Mouse (Mus musculus): ENCODE measurements around the gene Olfr801. TPM values are rescaled to one million over a fixed set of nuclear protein-coding genes. Genes with fewer than 3 reads are reported as not detected.

The Olfr801 gene
- polyA plus RNA-seq (2015; fragmentation: Illumina TruSeq; extraction: RNeasy Lipid Tissue Mini Kit (QIAGEN cat#74804); ENCODE audit: low read depth, low replicate concordance) = not detected

DNA sequence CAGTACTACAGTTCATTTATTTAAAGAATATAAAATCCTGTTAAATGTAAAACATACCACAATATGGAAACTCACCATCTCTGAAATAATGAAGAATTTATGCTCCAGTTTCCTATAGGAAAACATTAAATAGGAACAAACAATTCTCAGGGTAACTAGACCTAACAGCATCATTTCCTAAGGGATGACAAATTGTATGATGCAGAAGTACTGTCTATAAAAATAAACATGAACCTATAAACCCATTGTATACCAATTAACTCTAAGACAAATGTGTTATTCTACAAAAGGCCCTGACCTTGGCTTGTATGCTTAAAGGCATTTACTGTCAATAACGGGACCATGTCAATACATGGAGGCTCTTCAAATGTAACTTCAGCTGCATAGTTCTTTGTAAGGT, at the start of gene Olfr801:
TSS of gene Olfr801 (minus strand) at position 101 of the 400 bp plus-strand sequence.

GRCm38 (mm10) chr10:129702910-129703309, 29.2 kb upstream of the Olfr801 start, which contains the start of gene Olfr804:
Gene Olfr804, plus strand, starts transcription at chr10:129703210.

GRCm38 (mm10) chr10:129694186-129694585, 20.5 kb upstream of the Olfr801 start, which contains the start of gene Olfr803:
Gene Olfr803, minus strand, starts transcription at chr10:129694286.

GRCm38 (mm10) chr10:129688069-129688468, 14.4 kb upstream of the Olfr801 start, which contains the start of gene Olfr802:
Gene Olfr802, minus strand, starts transcription at chr10:129688169.

GRCm38 (mm10) chr10:129657394-129657793, 16.3 kb downstream of the Olfr801 start, which contains the start of gene Olfr800:
Gene Olfr800, plus strand, starts transcription at chr10:129657694.

DNA sequence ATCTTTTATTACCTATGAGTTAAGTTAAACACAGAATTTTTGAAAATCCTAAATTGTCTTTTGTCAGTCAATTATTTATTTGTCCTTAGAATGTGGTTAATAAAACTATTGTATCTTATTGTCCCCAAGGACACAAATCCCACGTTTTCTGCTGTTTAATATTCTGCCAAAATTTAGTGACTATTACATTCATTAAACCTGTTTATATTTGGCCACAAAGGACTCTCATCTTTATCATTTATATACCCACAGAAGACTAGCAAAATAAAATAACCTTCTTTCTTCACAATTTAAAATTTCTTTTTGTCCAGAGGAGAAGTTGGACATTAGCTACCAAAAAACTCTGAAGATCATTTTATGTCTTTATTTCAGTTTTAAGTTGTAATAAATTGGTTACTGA, 36.5 kb downstream of the Olfr801 start, which contains the start of gene Olfr799:
TSS of gene Olfr799 (plus strand) at position 301 of the 400 bp plus-strand sequence.

DNA sequence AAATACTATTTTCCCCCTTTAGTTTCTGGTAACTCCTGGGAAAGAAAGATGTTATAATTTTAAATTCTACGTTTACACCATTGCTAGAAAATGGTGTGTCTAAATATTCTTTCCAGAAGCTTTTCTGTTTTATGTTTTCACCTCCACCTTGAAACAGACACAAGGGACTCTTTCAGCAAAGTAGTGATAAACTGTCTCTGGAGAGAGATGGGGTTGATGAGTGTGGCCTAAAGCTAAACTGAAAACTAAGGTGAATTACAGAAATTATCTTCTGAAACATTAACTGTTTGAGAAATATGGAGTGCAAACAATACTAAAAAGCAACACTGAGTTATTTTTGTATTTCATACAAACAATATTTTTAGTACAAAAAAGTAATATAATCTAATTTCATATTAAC, 45.8 kb downstream of the Olfr801 start, which contains the start of gene Olfr798:
TSS of gene Olfr798 (minus strand) at position 101 of the 400 bp plus-strand sequence.

Other genes with a start within 250 kb of the Olfr801 start
- not detected for gene Olfr786, start 246.6 kb downstream of the Olfr801 start, polyA plus RNA-seq (2015; fragmentation: Illumina TruSeq; extraction: RNeasy Lipid Tissue Mini Kit (QIAGEN cat#74804); ENCODE audit: low read depth, low replicate concordance)
- gene Olfr787, start 212.0 kb downstream of the Olfr801 start, polyA plus RNA-seq (2015; fragmentation: Illumina TruSeq; extraction: RNeasy Lipid Tissue Mini Kit (QIAGEN cat#74804); ENCODE audit: low read depth, low replicate concordance) = not detected
- not detected for gene Olfr788, start 202.9 kb downstream of the Olfr801 start, polyA plus RNA-seq (2015; fragmentation: Illumina TruSeq; extraction: RNeasy Lipid Tissue Mini Kit (QIAGEN cat#74804); ENCODE audit: low read depth, low replicate concordance)
- gene Olfr789, start 189.1 kb downstream of the Olfr801 start, polyA plus RNA-seq (2015; fragmentation: Illumina TruSeq; extraction: RNeasy Lipid Tissue Mini Kit (QIAGEN cat#74804); ENCODE audit: low read depth, low replicate concordance) = not detected
- gene Olfr790, start 175.4 kb downstream of the Olfr801 start, polyA plus RNA-seq (2015; fragmentation: Illumina TruSeq; extraction: RNeasy Lipid Tissue Mini Kit (QIAGEN cat#74804); ENCODE audit: low read depth, low replicate concordance) = not detected
- gene Olfr791, start 152.1 kb downstream of the Olfr801 start, polyA plus RNA-seq (2015; fragmentation: Illumina TruSeq; extraction: RNeasy Lipid Tissue Mini Kit (QIAGEN cat#74804); ENCODE audit: low read depth, low replicate concordance) = not detected
- gene Olfr792, start 134.7 kb downstream of the Olfr801 start, polyA plus RNA-seq (2015; fragmentation: Illumina TruSeq; extraction: RNeasy Lipid Tissue Mini Kit (QIAGEN cat#74804); ENCODE audit: low read depth, low replicate concordance) = not detected
- not detected for gene Olfr794, start 106.2 kb downstream of the Olfr801 start, polyA plus RNA-seq (2015; fragmentation: Illumina TruSeq; extraction: RNeasy Lipid Tissue Mini Kit (QIAGEN cat#74804); ENCODE audit: low read depth, low replicate concordance)
- not detected for gene Olfr796, start 61.3 kb downstream of the Olfr801 start, polyA plus RNA-seq (2015; fragmentation: Illumina TruSeq; extraction: RNeasy Lipid Tissue Mini Kit (QIAGEN cat#74804); ENCODE audit: low read depth, low replicate concordance)
- gene Olfr798, start 45.9 kb downstream of the Olfr801 start, polyA plus RNA-seq (2015; fragmentation: Illumina TruSeq; extraction: RNeasy Lipid Tissue Mini Kit (QIAGEN cat#74804); ENCODE audit: low read depth, low replicate concordance) = not detected
- gene Olfr799, start 36.4 kb downstream of the Olfr801 start, polyA plus RNA-seq (2015; fragmentation: Illumina TruSeq; extraction: RNeasy Lipid Tissue Mini Kit (QIAGEN cat#74804); ENCODE audit: low read depth, low replicate concordance) = not detected
- not detected for gene Olfr800, start 16.2 kb downstream of the Olfr801 start, polyA plus RNA-seq (2015; fragmentation: Illumina TruSeq; extraction: RNeasy Lipid Tissue Mini Kit (QIAGEN cat#74804); ENCODE audit: low read depth, low replicate concordance)
- not detected for gene Olfr802, start 14.3 kb upstream of the Olfr801 start, polyA plus RNA-seq (2015; fragmentation: Illumina TruSeq; extraction: RNeasy Lipid Tissue Mini Kit (QIAGEN cat#74804); ENCODE audit: low read depth, low replicate concordance)
- gene Olfr803, start 20.4 kb upstream of the Olfr801 start, polyA plus RNA-seq (2015; fragmentation: Illumina TruSeq; extraction: RNeasy Lipid Tissue Mini Kit (QIAGEN cat#74804); ENCODE audit: low read depth, low replicate concordance) = not detected
- not detected for gene Olfr804, start 29.3 kb upstream of the Olfr801 start, polyA plus RNA-seq (2015; fragmentation: Illumina TruSeq; extraction: RNeasy Lipid Tissue Mini Kit (QIAGEN cat#74804); ENCODE audit: low read depth, low replicate concordance)
- gene Olfr805, start 55.5 kb upstream of the Olfr801 start, polyA plus RNA-seq (2015; fragmentation: Illumina TruSeq; extraction: RNeasy Lipid Tissue Mini Kit (QIAGEN cat#74804); ENCODE audit: low read depth, low replicate concordance) = not detected
- not detected for gene Olfr806, start 68.1 kb upstream of the Olfr801 start, polyA plus RNA-seq (2015; fragmentation: Illumina TruSeq; extraction: RNeasy Lipid Tissue Mini Kit (QIAGEN cat#74804); ENCODE audit: low read depth, low replicate concordance)
- not detected for gene Olfr807, start 83.9 kb upstream of the Olfr801 start, polyA plus RNA-seq (2015; fragmentation: Illumina TruSeq; extraction: RNeasy Lipid Tissue Mini Kit (QIAGEN cat#74804); ENCODE audit: low read depth, low replicate concordance)
- not detected for gene Olfr808, start 91.6 kb upstream of the Olfr801 start, polyA plus RNA-seq (2015; fragmentation: Illumina TruSeq; extraction: RNeasy Lipid Tissue Mini Kit (QIAGEN cat#74804); ENCODE audit: low read depth, low replicate concordance)
- not detected for gene Olfr809, start 100.8 kb upstream of the Olfr801 start, polyA plus RNA-seq (2015; fragmentation: Illumina TruSeq; extraction: RNeasy Lipid Tissue Mini Kit (QIAGEN cat#74804); ENCODE audit: low read depth, low replicate concordance)
- gene Olfr810, start 121.1 kb upstream of the Olfr801 start, polyA plus RNA-seq (2015; fragmentation: Illumina TruSeq; extraction: RNeasy Lipid Tissue Mini Kit (QIAGEN cat#74804); ENCODE audit: low read depth, low replicate concordance) = not detected
- not detected for gene Olfr811, start 130.5 kb upstream of the Olfr801 start, polyA plus RNA-seq (2015; fragmentation: Illumina TruSeq; extraction: RNeasy Lipid Tissue Mini Kit (QIAGEN cat#74804); ENCODE audit: low read depth, low replicate concordance)
- not detected for gene Olfr812, start 172.2 kb upstream of the Olfr801 start, polyA plus RNA-seq (2015; fragmentation: Illumina TruSeq; extraction: RNeasy Lipid Tissue Mini Kit (QIAGEN cat#74804); ENCODE audit: low read depth, low replicate concordance)
- not detected for gene Olfr813, start 181.5 kb upstream of the Olfr801 start, polyA plus RNA-seq (2015; fragmentation: Illumina TruSeq; extraction: RNeasy Lipid Tissue Mini Kit (QIAGEN cat#74804); ENCODE audit: low read depth, low replicate concordance)
- not detected for gene Olfr814, start 206.0 kb upstream of the Olfr801 start, polyA plus RNA-seq (2015; fragmentation: Illumina TruSeq; extraction: RNeasy Lipid Tissue Mini Kit (QIAGEN cat#74804); ENCODE audit: low read depth, low replicate concordance)
- not detected for gene Olfr815, start 232.0 kb upstream of the Olfr801 start, polyA plus RNA-seq (2015; fragmentation: Illumina TruSeq; extraction: RNeasy Lipid Tissue Mini Kit (QIAGEN cat#74804); ENCODE audit: low read depth, low replicate concordance)
- gene Olfr816, start 241.7 kb upstream of the Olfr801 start, polyA plus RNA-seq (2015; fragmentation: Illumina TruSeq; extraction: RNeasy Lipid Tissue Mini Kit (QIAGEN cat#74804); ENCODE audit: low read depth, low replicate concordance) = not detected

Measured in brain, adult 10 weeks (tissue).